18 mouse cellular contexts compared by ENCODE assay signal in the genomic region with DNA sequence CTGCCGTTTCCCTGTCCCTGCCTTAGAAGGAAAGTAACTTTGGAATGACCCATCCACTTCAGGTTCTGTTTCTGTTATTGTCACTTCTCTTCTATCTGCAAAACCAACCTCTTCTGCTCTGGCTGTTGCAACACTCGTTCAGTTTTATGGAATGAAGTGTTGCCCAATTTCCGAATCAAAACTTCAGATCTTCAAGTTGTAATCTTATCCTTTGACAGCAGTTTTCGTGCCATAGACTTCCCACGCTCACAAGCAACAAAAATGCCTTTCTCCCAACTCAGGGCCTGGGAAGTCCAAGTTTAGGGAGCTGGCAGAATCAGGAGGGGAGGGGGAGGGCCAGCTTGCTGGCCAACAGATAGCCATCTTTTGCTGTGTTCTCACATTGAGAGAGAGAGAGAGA.
A peak's percentile ranks its signal among the peaks of the same experiment; 100 is the strongest.
DNase-seq lines count a peak whose midpoint lies in the region; ATAC-seq and TF ChIP-seq lines count a peak whose summit lies in the region.
"Had no signal": no experiment of that assay in that cellular context is flagged by ENCODE, and none has a peak within 500 bp of the region (broad histone marks: within the 10 kb centered on the region; RNA-seq: fewer than 3 reads in every experiment).

No protein-coding gene starts in this region.

- no peak overlapping the region for H3K4me3 ChIP-seq in layer of hippocampus, adult 2 months
- H3K4me3 ChIP-seq: limb, embryonic 10.5 days had no signal

- no peak for TF ChIP-seq CTCF in layer of hippocampus, adult 2 months (conservative IDR thresholded peaks at IDR 0.05)

- intact Hi-C loops in heart, postnatal 14 days (cut with DNase I) = no loop called here

- peak; percentile 91 for DNase-seq in heart, adult 11 months
- no peak for DNase-seq in heart, postnatal 14 days
- peak; percentile 90 for DNase-seq in adipocyte (ENCODE audit: low spot score)
- no peak for DNase-seq in layer of hippocampus, adult 2 months (ENCODE audit: low spot score in 2 of 2)
- no peak for DNase-seq in kidney, postnatal 10 days
- DNase-seq: adrenal gland, postnatal 10 days; cerebellum, adult 9-11 months; forebrain, postnatal 0 days; heart, postnatal 36 days; kidney, adult 18-20 months; kidney, postnatal 36 days; right cerebral cortex, adult 18-20 months; thymus, postnatal 25 days had no signal

- H3K27ac ChIP-seq in layer of hippocampus, adult 2 months = no peak overlapping the region
- H3K27ac ChIP-seq: hindbrain, postnatal 0 days; limb, embryonic 10.5 days; liver, embryonic 14.5 days had no signal

- peak; percentile 92 for ATAC-seq in granulocyte monocyte progenitor cell, adult 5-6 weeks (replicated peaks; ENCODE audit: poor library complexity, severe bottlenecking)
- peak; percentile 76 for ATAC-seq in megakaryocyte, adult 5-6 weeks (ENCODE audit: poor library complexity, severe bottlenecking)
- ATAC-seq: forebrain, postnatal 0 days; hindbrain, postnatal 0 days had no signal

Comparison
In these comparisons a context has a peak if more than half of its experiments do, and no peak if none do; other contexts are left out.
1. DNase-seq: peak in heart, adult 11 months (single experiment) and adipocyte (single experiment); none in heart, postnatal 14 days (0 of 2), layer of hippocampus, adult 2 months (0 of 2) and kidney, postnatal 10 days (single experiment).